Mouse (Mus musculus) inflammation-experienced regulatory T-cells (primary cell): ENCODE results near the gene Slc31a2. TPM values are rescaled to one million over a fixed set of nuclear protein-coding genes. Genes with fewer than 3 reads are reported as not detected.

Experiments
- polyA plus RNA-seq, 2 experiments: library from polyadenylated mRNA; unstranded; fragments of 100-300 nt; shearing (Covaris generic); gene quantifications; one replicate each; pipeline ENCODE4 v1.2.1; 2017

The Slc31a2 gene
- 10 to 100 TPM; 14.9 to 26.6 TPM for polyA plus RNA-seq

GRCm38 (mm10) chr4:62262276-62262675, at the start of gene Slc31a2:
Slc31a2 (plus strand) TSS chr4:62262562.

GRCm38 (mm10) chr4:62230769-62231168, 31.6 kb upstream of the Slc31a2 start, which contains the start of gene Zfp37:
Zfp37 (minus strand) TSS chr4:62231047.

Other genes starting within 250 kb of the Slc31a2 start
- gene Mup20, start 208.4 kb upstream of the Slc31a2 start, polyA plus RNA-seq: not detected
- under 1 TPM in 1 of 2 experiments, not detected in 1; 0.28 TPM for gene Mup3, start 175.2 kb upstream of the Slc31a2 start, polyA plus RNA-seq
- gene Mup21, start 111.7 kb upstream of the Slc31a2 start, polyA plus RNA-seq: not detected
- 1 to 10 TPM in 1 of 2 experiments, under 1 TPM in 1; 0.58 to 1.9 TPM for gene Zfp37, start 31.5 kb upstream of the Slc31a2 start, polyA plus RNA-seq
- gene Fkbp15, start 98.0 kb downstream of the Slc31a2 start, polyA plus RNA-seq: 10 to 100 TPM; 54.0 to 74.7 TPM
- gene Slc31a1, start 98.2 kb downstream of the Slc31a2 start, polyA plus RNA-seq: 10 to 100 TPM in 1 of 2 experiments, 1 to 10 TPM in 1; 6.5 to 10.1 TPM
- 10 to 100 TPM; 89.8 to 97.3 TPM for gene Cdc26, start 146.1 kb downstream of the Slc31a2 start, polyA plus RNA-seq
- 10 to 100 TPM; 23.4 to 26.0 TPM for gene Prpf4, start 146.2 kb downstream of the Slc31a2 start, polyA plus RNA-seq
- 1 to 10 TPM in 1 of 2 experiments, not detected in 1; 2.0 TPM for gene Rnf183, start 172.7 kb downstream of the Slc31a2 start, polyA plus RNA-seq
- gene Wdr31, start 208.3 kb downstream of the Slc31a2 start, polyA plus RNA-seq: 1 to 10 TPM in 1 of 2 experiments, under 1 TPM in 1; 0.70 to 9.4 TPM
- gene Bspry, start 217.5 kb downstream of the Slc31a2 start, polyA plus RNA-seq: 1 to 10 TPM; 6.5 to 7.1 TPM
- 1 to 10 TPM in 1 of 2 experiments, under 1 TPM in 1; 0.60 to 3.2 TPM for gene Hdhd3, start 240.9 kb downstream of the Slc31a2 start, polyA plus RNA-seq